Mouse (Mus musculus) CH12.LX (cell line): ENCODE data around the gene Arhgap4.

Experiments used
- CTCF ChIP-seq, 2 experiments: IDR thresholded peaks in 1 of 2; conservative IDR thresholded peaks in 1 of 2; 2 replicates each; pipeline ENCODE4 v1.5.1; 2011 to 2012; ENCODE audit warnings: low read depth in 2 of 2, low read length in 2 of 2, improper control_type of control experiment in 1 of 2, inconsistent platforms in 1 of 2, mild to moderate bottlenecking in 1 of 2, moderate library complexity in 1 of 2
- EP300 ChIP-seq: IDR thresholded peaks from 2 replicates; pipeline ENCODE4 v1.6.1; 2011; ENCODE audit warnings: low read length, improper control_type of control experiment
- MYC ChIP-seq: IDR thresholded peaks from 2 replicates; pipeline ENCODE4 v1.6.1; 2011; ENCODE audit warnings: low read depth, mild to moderate bottlenecking, improper control_type of control experiment, low read length
- UBTF ChIP-seq: IDR thresholded peaks from 2 replicates; pipeline ENCODE4 v1.6.1; 2012; ENCODE audit warnings: low read depth, mild to moderate bottlenecking, inconsistent platforms, low read length, improper control_type of control experiment, moderate library complexity

DNA sequence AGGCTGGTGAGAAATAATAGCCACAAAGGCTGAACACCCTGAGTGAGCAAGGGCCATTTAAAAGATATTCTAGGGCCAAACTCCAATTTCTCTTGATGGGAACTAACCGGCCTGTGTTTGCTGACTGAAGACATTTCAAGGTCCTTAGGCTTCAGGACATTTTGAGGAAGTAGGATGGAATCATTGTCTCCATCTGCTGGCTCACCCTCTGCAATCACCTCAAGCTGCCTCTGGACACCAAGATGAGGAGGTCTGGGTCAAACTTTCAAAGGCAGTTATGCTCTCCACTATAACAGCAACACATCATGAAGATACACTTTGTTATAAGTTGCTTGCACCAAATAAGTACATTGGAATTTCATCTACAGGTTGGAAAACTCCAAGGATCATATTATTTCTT is 11.6 kb downstream of the Arhgap4 start:
- TF ChIP-seq EP300 (no peak), UBTF (no peak), CTCF (conservative IDR thresholded peaks at IDR 0.05 in 1 of 2, IDR thresholded peaks at IDR 0.05 in 1 of 2; ENCODE audit: low read depth in 2 of 2, low read length in 2 of 2) (peak in 1 of 2 experiments; percentile 24; a peak in 1 of 4 replicates), MYC (no peak)
